Mouse (Mus musculus): ENCODE results near the gene Pter. TPM values are rescaled to one million over a fixed set of nuclear protein-coding genes. Genes with fewer than 3 reads are reported as not detected.

Pter gene
- 1 to 10 TPM; 3.9 to 7.3 (median 5.2) TPM for polyA plus RNA-seq (2017; shearing (Covaris generic))

GRCm38 (mm10) chr2:12923804-12924591 is at the start of gene Pter:
Gene Pter (plus strand): TSS chr2:12924041.
- peak; percentile 94 for ATAC-seq

GRCm38 (mm10) chr2:12874232-12874631 is 49.6 kb upstream of the Pter start:
- no peak for ATAC-seq

- ATAC-seq: no peak
Measured at GRCm38 (mm10) chr2:12879492-12879891, 44.3 kb upstream of the Pter start.

- no peak for ATAC-seq
Measured at GRCm38 (mm10) chr2:12881009-12881408, 42.8 kb upstream of the Pter start.

- ATAC-seq: no peak
Measured at GRCm38 (mm10) chr2:12883276-12883914, 40.4 kb upstream of the Pter start.

GRCm38 (mm10) chr2:12887015-12887414 is 36.8 kb upstream of the Pter start:
- ATAC-seq: no peak

GRCm38 (mm10) chr2:12905786-12906185 is 18.1 kb upstream of the Pter start:
- ATAC-seq: no peak

GRCm38 (mm10) chr2:12925643-12926042 is 1.8 kb downstream of the Pter start:
- ATAC-seq: no peak

- no peak for ATAC-seq
Measured at GRCm38 (mm10) chr2:12930338-12930737, 6.5 kb downstream of the Pter start.

GRCm38 (mm10) chr2:12933905-12934304 is 10.1 kb downstream of the Pter start:
- no peak for ATAC-seq

- no peak for ATAC-seq
Measured at GRCm38 (mm10) chr2:12935286-12935685, 11.4 kb downstream of the Pter start.

- no peak for ATAC-seq
Measured at GRCm38 (mm10) chr2:12937461-12938217, 13.8 kb downstream of the Pter start.

- no peak for ATAC-seq
Measured at GRCm38 (mm10) chr2:12938641-12939040, 14.8 kb downstream of the Pter start.

GRCm38 (mm10) chr2:12956703-12957424 is 33.0 kb downstream of the Pter start:
- no peak for ATAC-seq

GRCm38 (mm10) chr2:12970049-12970724 is 46.3 kb downstream of the Pter start:
- ATAC-seq: no peak

- no peak for ATAC-seq
Measured at GRCm38 (mm10) chr2:12973752-12974151, 49.9 kb downstream of the Pter start.

- ATAC-seq: peak; percentile 83
Measured at GRCm38 (mm10) chr2:12977367-12977766, 53.5 kb downstream of the Pter start.

- ATAC-seq: no peak
Measured at GRCm38 (mm10) chr2:12978771-12979170, 54.9 kb downstream of the Pter start.

- ATAC-seq: no peak
Measured at GRCm38 (mm10) chr2:12984901-12985732, 61.3 kb downstream of the Pter start.

- no peak for ATAC-seq
Measured at GRCm38 (mm10) chr2:13000026-13000425, 76.2 kb downstream of the Pter start.

- ATAC-seq: no peak
Measured at GRCm38 (mm10) chr2:13008433-13008832, 84.6 kb downstream of the Pter start.
